Mouse (Mus musculus): Measurements from ENCODE around the gene Gm128. TPM values are rescaled to one million over a fixed set of nuclear protein-coding genes. Genes with fewer than 3 reads are reported as not detected.

Gm128 gene
- polyA plus RNA-seq, 1 experiment from 2014 or later: 0.21 TPM

DNA sequence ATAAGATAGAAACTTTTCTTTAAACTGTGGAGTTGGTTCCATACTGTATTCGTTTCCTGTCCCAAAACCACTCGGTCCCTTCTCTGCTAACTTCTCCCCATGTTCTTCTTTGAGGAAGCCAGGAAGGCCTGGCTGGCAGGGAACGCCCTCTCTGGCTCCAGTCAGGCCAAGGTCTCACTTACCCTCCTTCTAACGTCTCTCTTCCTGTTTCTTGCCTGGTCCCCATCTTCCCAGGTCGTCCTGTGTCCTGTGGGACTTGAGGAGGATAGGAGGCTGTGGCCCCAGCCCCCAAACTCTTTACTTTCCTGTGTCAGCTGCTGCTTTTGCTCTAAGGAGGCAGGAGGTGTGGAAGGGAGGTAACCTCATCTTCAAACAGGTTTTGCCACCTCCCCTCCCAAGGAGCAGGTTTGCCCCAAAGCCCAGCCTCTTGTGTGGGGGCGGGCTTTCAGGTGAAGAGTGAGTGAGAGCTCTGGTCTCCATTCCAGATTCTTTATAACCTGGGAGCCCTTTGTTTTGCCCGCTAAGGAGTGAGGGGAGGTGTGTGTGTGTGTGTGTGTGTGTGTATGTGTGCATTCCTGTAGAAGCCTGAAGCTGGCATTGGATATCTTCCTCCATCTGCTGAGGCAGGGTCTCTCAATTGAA, 9.5 kb upstream of the Gm128 start, which contains the start of gene Bnipl:
Gene Bnipl (minus strand): TSS at position 411 of the 642 bp plus-strand sequence.
- 41% methylated on average over 7 of the region's 7 CpGs for WGBS
- TF ChIP-seq CTCF (IDR thresholded peaks at IDR 0.05; ENCODE audit: low read depth) (no peak), EP300 (optimal IDR thresholded peaks at IDR 0.05) (no peak)
- Histone ChIP-seq H3K4me1 (replicated peaks; ENCODE audit: control insufficient read depth, insufficient read depth) (no peaks in the 10 kb centered on the region), H3K4me2 (replicated peaks; ENCODE audit: low read depth) (peak within 1 kb of the TSS; percentile 4), H3K9ac (ENCODE audit: low read length) (peak within 1 kb of the TSS; percentile 38; the same call in 1 of the 2 replicates), H3K27me3 (ENCODE audit: control insufficient read depth, insufficient read depth, low read length) (no peaks in the 10 kb centered on the region), H3K27ac (replicated peaks) (peak within 1 kb of the TSS; percentile 37), H3K4me3 (ENCODE audit: low read depth, low read length) (no peak within 1 kb of the TSS), H3K9me3 (ENCODE audit: control insufficient read depth, low read length) (no peaks in the 10 kb centered on the region), H3K36me3 (ENCODE audit: control insufficient read depth, insufficient read depth, low read length) (peaks cover 5% of the 10 kb centered on the region; the same call in 1 of the 2 replicates)
- DNase-seq (ENCODE audit: low spot score) (peak; percentile 63), ATAC-seq (ENCODE audit: low FRiP score, low TSS enrichment) (peak; percentile 58)

DNA sequence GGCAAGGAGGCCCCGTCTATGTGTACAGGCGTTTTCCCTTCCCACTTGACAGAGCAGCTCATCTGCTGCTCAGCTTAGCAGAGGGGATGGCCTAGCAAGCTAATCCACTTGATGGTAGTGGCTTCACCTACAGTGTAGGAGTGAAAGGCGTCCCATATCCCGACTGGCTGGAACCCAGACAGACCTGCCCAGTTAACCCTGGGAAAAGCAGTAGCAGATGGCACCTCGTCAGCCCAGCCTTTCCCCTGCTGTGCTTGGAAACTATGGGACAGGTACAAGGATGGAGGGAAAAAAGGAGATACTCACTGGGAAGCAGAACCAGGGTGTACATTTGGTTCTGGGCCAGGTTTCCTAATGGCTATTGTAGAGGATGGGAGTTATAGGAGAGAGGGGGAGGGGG, 9.0 kb upstream of the Gm128 start:
- no peak for DNase-seq (ENCODE audit: low spot score)
- peak overlapping the region; percentile 4 for H3K4me2 ChIP-seq (replicated peaks; ENCODE audit: low read depth)

DNA sequence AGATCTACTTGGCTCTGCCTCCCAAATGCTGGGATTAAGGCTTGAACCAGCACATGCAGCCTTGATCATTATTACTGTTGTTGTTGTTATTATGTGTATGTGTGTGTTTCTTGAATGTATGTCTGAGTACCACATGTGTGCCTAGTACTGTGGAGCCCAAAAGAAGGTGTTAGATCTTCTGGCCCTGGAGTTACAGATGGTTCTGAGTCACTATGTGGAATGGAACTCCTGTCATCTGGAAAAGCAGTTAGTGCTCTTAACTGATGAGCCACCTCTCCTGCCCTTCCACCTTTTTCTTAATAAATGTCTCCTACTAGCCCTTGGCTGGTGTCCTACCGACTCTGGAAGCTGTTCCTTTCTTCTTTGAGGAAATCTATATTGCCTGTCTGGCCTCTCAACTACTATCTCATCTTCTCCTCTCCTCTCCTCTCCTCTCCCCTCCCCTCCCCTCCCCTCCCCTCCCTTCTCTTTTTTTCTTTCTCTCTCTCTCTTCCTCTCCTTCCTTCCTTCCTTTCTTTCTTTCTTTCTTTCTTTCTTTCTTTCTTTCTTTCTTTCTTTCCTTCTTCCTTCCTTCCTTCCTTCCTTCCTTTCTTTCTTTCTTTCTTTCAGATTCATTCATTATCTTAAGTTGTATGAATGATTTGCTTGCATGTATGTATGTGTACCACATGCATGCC, 6.4 kb upstream of the Gm128 start:
- no peak for ATAC-seq (ENCODE audit: low FRiP score, low TSS enrichment)
- WGBS: 78% methylated on average over 1 of the region's 1 CpGs
- TF ChIP-seq EP300 (optimal IDR thresholded peaks at IDR 0.05) (no peak), CTCF (IDR thresholded peaks at IDR 0.05; ENCODE audit: low read depth) (no peak)
- DNase-seq (ENCODE audit: low spot score): no peak
- H3K9me3 ChIP-seq (ENCODE audit: control insufficient read depth, low read length): no peaks in the 10 kb centered on the region
- no peak overlapping the region for H3K27ac ChIP-seq (replicated peaks)
- no peak overlapping the region for H3K4me3 ChIP-seq (ENCODE audit: low read depth, low read length)
- H3K36me3 ChIP-seq (ENCODE audit: control insufficient read depth, insufficient read depth, low read length): peaks cover 1% of the 10 kb centered on the region; the same call in 1 of the 2 replicates
- no peak overlapping the region for H3K4me2 ChIP-seq (replicated peaks; ENCODE audit: low read depth)
- no peaks in the 10 kb centered on the region for H3K4me1 ChIP-seq (replicated peaks; ENCODE audit: control insufficient read depth, insufficient read depth)
- no peaks in the 10 kb centered on the region for H3K27me3 ChIP-seq (ENCODE audit: control insufficient read depth, insufficient read depth, low read length)
- H3K9ac ChIP-seq (ENCODE audit: low read length): no peak overlapping the region

More for the DNA sequence above, 9.0 kb upstream of the Gm128 start:
- no peak for TF ChIP-seq CTCF (IDR thresholded peaks at IDR 0.05; ENCODE audit: low read depth)
- no peak for TF ChIP-seq EP300 (optimal IDR thresholded peaks at IDR 0.05)
- peak overlapping the region; percentile 37 for H3K27ac ChIP-seq (replicated peaks)
- no peaks in the 10 kb centered on the region for H3K4me1 ChIP-seq (replicated peaks; ENCODE audit: control insufficient read depth, insufficient read depth)
- H3K4me3 ChIP-seq (ENCODE audit: low read depth, low read length): no peak overlapping the region
- no peaks in the 10 kb centered on the region for H3K27me3 ChIP-seq (ENCODE audit: control insufficient read depth, insufficient read depth, low read length)
- H3K36me3 ChIP-seq (ENCODE audit: control insufficient read depth, insufficient read depth, low read length): peaks cover 3% of the 10 kb centered on the region; the same call in 1 of the 2 replicates
- WGBS: 60% methylated on average over 5 of the region's 5 CpGs
- 0 out of 2 replicates have a peak, but pooled peaks have one; percentile 7 for ATAC-seq (ENCODE audit: low FRiP score, low TSS enrichment)
- H3K9ac ChIP-seq (ENCODE audit: low read length): no peak overlapping the region
- H3K9me3 ChIP-seq (ENCODE audit: control insufficient read depth, low read length): no peaks in the 10 kb centered on the region

DNA sequence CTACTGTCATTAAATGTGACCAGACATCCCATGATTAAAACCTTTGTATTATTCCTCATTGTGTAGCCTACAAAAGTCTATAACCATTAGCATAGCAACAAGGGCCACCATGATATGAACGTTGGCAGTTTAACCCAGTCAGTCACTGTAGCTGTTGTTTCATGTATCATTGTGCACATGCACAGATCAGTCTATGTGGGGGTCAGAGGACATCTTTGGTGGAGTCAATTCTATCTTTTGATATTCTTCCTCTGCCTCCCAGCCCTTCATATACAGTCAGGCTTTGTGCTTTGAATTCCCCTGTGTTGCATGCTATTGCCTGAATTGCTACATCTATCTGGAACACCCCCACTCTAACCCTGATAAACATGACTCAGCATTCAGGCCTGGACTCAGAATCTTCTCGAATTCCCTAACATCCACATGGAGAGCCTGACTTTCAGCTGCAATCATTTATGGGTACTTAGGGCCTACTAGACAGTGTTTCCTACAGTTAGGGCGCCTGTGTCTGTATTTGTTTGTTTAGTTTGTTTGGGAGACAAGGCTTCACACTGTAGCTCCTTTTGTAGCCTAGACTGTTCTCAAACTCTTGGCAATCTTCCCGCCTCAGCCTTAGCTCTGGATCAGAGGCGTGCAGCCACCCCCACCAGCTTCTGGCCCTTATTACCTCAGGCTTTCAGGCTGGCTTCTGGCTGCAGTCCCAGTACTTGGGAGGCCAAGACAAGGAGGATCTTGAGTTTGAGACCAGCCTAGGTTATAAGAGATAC, 5.2 kb upstream of the Gm128 start:
- no peak for DNase-seq (ENCODE audit: low spot score)
- 64% methylated on average over 5 of the region's 5 CpGs for WGBS
- no peaks in the 10 kb centered on the region for H3K27me3 ChIP-seq (ENCODE audit: control insufficient read depth, insufficient read depth, low read length)

DNA sequence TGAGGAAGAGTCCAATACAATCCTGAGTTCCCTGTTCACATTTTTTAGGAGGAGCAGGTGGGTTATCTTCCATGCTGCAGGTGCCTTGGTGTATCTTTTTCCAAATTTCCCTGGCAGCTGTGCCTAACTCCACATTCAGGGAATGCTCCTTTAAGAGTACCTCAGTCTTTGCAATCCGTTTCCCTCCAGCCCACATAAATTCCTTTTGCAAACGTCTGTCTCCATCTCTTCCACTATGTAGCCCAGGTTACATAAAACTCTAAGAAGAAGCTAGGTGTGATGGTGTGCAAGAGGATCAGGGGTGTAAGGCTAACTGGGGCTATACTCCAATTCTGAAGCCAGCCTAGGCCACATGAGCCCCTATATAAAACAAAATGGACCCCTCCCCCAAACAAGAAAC, 1.7 kb upstream of the Gm128 start:
- no peaks in the 10 kb centered on the region for H3K4me1 ChIP-seq (replicated peaks; ENCODE audit: control insufficient read depth, insufficient read depth)
- no peaks in the 10 kb centered on the region for H3K9me3 ChIP-seq (ENCODE audit: control insufficient read depth, low read length)
- no peak overlapping the region for H3K4me2 ChIP-seq (replicated peaks; ENCODE audit: low read depth)
- H3K27me3 ChIP-seq (ENCODE audit: control insufficient read depth, insufficient read depth, low read length): no peaks in the 10 kb centered on the region
- 76% methylated on average over 2 of the region's 2 CpGs for WGBS
- H3K9ac ChIP-seq (ENCODE audit: low read length): no peak overlapping the region
- no peak for TF ChIP-seq CTCF (IDR thresholded peaks at IDR 0.05; ENCODE audit: low read depth)
- TF ChIP-seq EP300 (optimal IDR thresholded peaks at IDR 0.05): no peak
- H3K4me3 ChIP-seq (ENCODE audit: low read depth, low read length): no peak overlapping the region
- ATAC-seq (ENCODE audit: low FRiP score, low TSS enrichment) (no peak), DNase-seq (ENCODE audit: low spot score) (no peak)
- H3K27ac ChIP-seq (replicated peaks): no peak overlapping the region
- no peaks in the 10 kb centered on the region; the same call in 1 of the 2 replicates for H3K36me3 ChIP-seq (ENCODE audit: control insufficient read depth, insufficient read depth, low read length)

More for the DNA sequence above, 5.2 kb upstream of the Gm128 start:
- H3K4me1 ChIP-seq (replicated peaks; ENCODE audit: control insufficient read depth, insufficient read depth): no peaks in the 10 kb centered on the region
- TF ChIP-seq CTCF (IDR thresholded peaks at IDR 0.05; ENCODE audit: low read depth) (no peak), EP300 (optimal IDR thresholded peaks at IDR 0.05) (no peak)
- peak; percentile 55; the same call in 1 of the 2 replicates for ATAC-seq (ENCODE audit: low FRiP score, low TSS enrichment)
- H3K36me3 ChIP-seq (ENCODE audit: control insufficient read depth, insufficient read depth, low read length): no peaks in the 10 kb centered on the region
- H3K4me2 ChIP-seq (replicated peaks; ENCODE audit: low read depth): no peak overlapping the region
- H3K9ac ChIP-seq (ENCODE audit: low read length): no peak overlapping the region
- no peak overlapping the region for H3K4me3 ChIP-seq (ENCODE audit: low read depth, low read length)
- H3K27ac ChIP-seq (replicated peaks): peak overlapping the region; percentile 53
- no peaks in the 10 kb centered on the region for H3K9me3 ChIP-seq (ENCODE audit: control insufficient read depth, low read length)

Data from stomach, postnatal 0 days (tissue).